Mouse (Mus musculus) MEL (cell line): ENCODE measurements around the gene Znhit6. TPM values are rescaled to one million over a fixed set of nuclear protein-coding genes. Genes with fewer than 3 reads are reported as not detected.

Experiments
- DNase-seq: peaks from one replicate; pipeline ENCODE4 v3.0.0; 2011; ENCODE audit warnings: low read depth, low spot score
- H3K27ac ChIP-seq: 2 replicates; pipeline ENCODE4 v1.5.1; 2012; ENCODE audit warnings: low read depth, mild to moderate bottlenecking, control low read depth, low read length, moderate library complexity; ENCODE audit not compliant: control insufficient read depth
- H3K27me3 ChIP-seq, 2 experiments: fragments of 150-350 bp in 1 of 2; sonication (generic) in 1 of 2; 2 replicates each; pipeline ENCODE4 v1.6.1; 2012; ENCODE audit warnings: low read length in 2 of 2, mild to moderate bottlenecking in 2 of 2, improper control_type of control experiment in 1 of 2, moderate library complexity in 1 of 2; ENCODE audit not compliant: insufficient read depth in 2 of 2, control insufficient read depth in 1 of 2
- H3K36me3 ChIP-seq, 2 experiments: 2 replicates each; pipeline ENCODE4 v1.6.1; 2012 to 2014; ENCODE audit warnings: low read length in 2 of 2, improper control_type of control experiment in 1 of 2, inconsistent platforms in 1 of 2, mild to moderate bottlenecking in 1 of 2; ENCODE audit not compliant: insufficient read depth in 2 of 2, control insufficient read depth in 1 of 2
- H3K4me1 ChIP-seq, 2 experiments: fragments of 150-350 bp in 1 of 2; sonication (generic) in 1 of 2; 2 replicates each; pipeline ENCODE4 v1.6.1; 2012; ENCODE audit warnings: low read length in 2 of 2, improper control_type of control experiment in 1 of 2, mild to moderate bottlenecking in 1 of 2; ENCODE audit not compliant: insufficient read depth in 2 of 2, control insufficient read depth in 1 of 2
- H3K4me3 ChIP-seq, 2 experiments: fragments of 150-350 bp in 1 of 2; sonication (generic) in 1 of 2; 2 replicates each; pipeline ENCODE4 v1.5.1; 2012; ENCODE audit warnings: low read depth in 2 of 2, low read length in 2 of 2, mild to moderate bottlenecking in 2 of 2, moderate library complexity in 2 of 2, control low read depth in 1 of 2, improper control_type of control experiment in 1 of 2; ENCODE audit not compliant: control insufficient read depth in 1 of 2, insufficient read depth in 1 of 2
- H3K79me2 ChIP-seq: 2 replicates; pipeline ENCODE4 v1.6.1; 2012; ENCODE audit warnings: mild to moderate bottlenecking, low read length, moderate library complexity; ENCODE audit not compliant: control insufficient read depth, poor library complexity, insufficient read depth
- H3K9ac ChIP-seq: 2 replicates; pipeline ENCODE4 v1.6.1; 2012; ENCODE audit warnings: low read depth, mild to moderate bottlenecking, control low read depth, low read length, moderate library complexity; ENCODE audit not compliant: control insufficient read depth, poor library complexity, severe bottlenecking
- H3K9me3 ChIP-seq: fragments of 150-350 bp; sonication (generic); replicated peaks from 2 replicates; pipeline ENCODE4 v1.6.1; 2012; ENCODE audit warnings: mild to moderate bottlenecking, low read length, improper control_type of control experiment, moderate library complexity; ENCODE audit not compliant: insufficient read depth
- CHD2 ChIP-seq: IDR thresholded peaks from 2 replicates; pipeline ENCODE4 v1.6.1; 2011; ENCODE audit warnings: low read length, improper control_type of control experiment
- ETS1 ChIP-seq: IDR thresholded peaks from 2 replicates; pipeline ENCODE4 v1.6.1; 2012; ENCODE audit warnings: low read depth, mild to moderate bottlenecking, inconsistent platforms, low read length, improper control_type of control experiment, moderate library complexity
- GABPA ChIP-seq: IDR thresholded peaks from 2 replicates; pipeline ENCODE4 v1.6.1; 2012; ENCODE audit warnings: low read depth, mild to moderate bottlenecking, inconsistent platforms, low read length, improper control_type of control experiment, moderate library complexity
- GATA1 ChIP-seq: IDR thresholded peaks from 2 replicates; pipeline ENCODE4 v1.6.1; 2011; ENCODE audit warnings: low read depth, low read length, improper control_type of control experiment
- MAX ChIP-seq: IDR thresholded peaks from 2 replicates; pipeline ENCODE4 v1.6.1; 2011; ENCODE audit warnings: low read length, improper control_type of control experiment
- MAZ ChIP-seq: IDR thresholded peaks from 2 replicates; pipeline ENCODE4 v1.6.1; 2012; ENCODE audit warnings: low read depth, mild to moderate bottlenecking, inconsistent platforms, low read length, improper control_type of control experiment
- MYC ChIP-seq: IDR thresholded peaks from 2 replicates; pipeline ENCODE4 v1.6.1; 2011; ENCODE audit warnings: low read depth, mild to moderate bottlenecking, low read length, improper control_type of control experiment, moderate library complexity
- NRF1 ChIP-seq: IDR thresholded peaks from 2 replicates; pipeline ENCODE4 v1.6.1; 2014; ENCODE audit warnings: low read depth, mild to moderate bottlenecking, inconsistent platforms, low read length, improper control_type of control experiment, moderate library complexity; ENCODE audit not compliant: poor library complexity, insufficient read depth, severe bottlenecking
- SMC3 ChIP-seq: IDR thresholded peaks from 2 replicates; pipeline ENCODE4 v1.6.1; 2011; ENCODE audit warnings: low read depth, low read length, improper control_type of control experiment
- USF1 ChIP-seq: IDR thresholded peaks from 2 replicates; pipeline ENCODE4 v1.6.1; 2014; ENCODE audit warnings: low read depth, mild to moderate bottlenecking, inconsistent platforms, low read length, improper control_type of control experiment, moderate library complexity
- USF2 ChIP-seq, 2 experiments: IDR thresholded peaks; 2 replicates each; pipeline ENCODE4 v1.6.1; 2011 to 2012; ENCODE audit warnings: improper control_type of control experiment in 2 of 2, low read length in 2 of 2, borderline replicate concordance in 1 of 2, inconsistent platforms in 1 of 2, low read depth in 1 of 2, mild to moderate bottlenecking in 1 of 2; ENCODE audit not compliant: insufficient read depth in 1 of 2
- ZC3H11A ChIP-seq: IDR thresholded peaks from 2 replicates; pipeline ENCODE4 v1.6.1; 2012; ENCODE audit warnings: low read depth, mild to moderate bottlenecking, inconsistent platforms, low read length, improper control_type of control experiment
- ZNF384 ChIP-seq: IDR thresholded peaks from 2 replicates; pipeline ENCODE4 v1.6.1; 2012; ENCODE audit warnings: low read depth, mild to moderate bottlenecking, inconsistent platforms, low read length, improper control_type of control experiment
- polyA plus RNA-seq, 2 experiments: library from polyadenylated mRNA; stranded (reverse) in 1 of 2; unstranded in 1 of 2; fragments of >175 nt in 1 of 2; fragments of >200 nt in 1 of 2; gene quantifications; 2 replicates each; pipeline versions ENCODE4 v1.2.1 to v1.2.4; 2012; ENCODE audit warnings: low replicate concordance in 2 of 2, low read depth in 1 of 2; ENCODE audit not compliant: insufficient read length in 2 of 2, insufficient read depth in 1 of 2, missing spikeins in 1 of 2
- total RNA-seq: library from RNA; depleted of rRNA; stranded (reverse); fragments of 300-350 nt; gene quantifications from 2 replicates; pipeline ENCODE4 v1.2.3, GENCODE M21; 2012; rRNA removed

The Znhit6 gene
- total and polyA plus RNA-seq, 3 experiments: 35.2 to 337 (median 61.4) TPM

- no peaks in the 10 kb centered on the region for H3K9me3 ChIP-seq
- H3K4me3 ChIP-seq: no peak overlapping the region
- no peak for TF ChIP-seq ZNF384
- TF ChIP-seq GATA1: no peak
- no peak for TF ChIP-seq CHD2
- TF ChIP-seq ZC3H11A: no peak
- no peak for TF ChIP-seq USF2 (IDR thresholded peaks at IDR 0.05; ENCODE audit: borderline replicate concordance in 1 of 2, insufficient read depth in 1 of 2, low read depth in 1 of 2, low read length in 2 of 2)
- TF ChIP-seq MYC: no peak
- no peak for TF ChIP-seq USF1
- TF ChIP-seq NRF1: no peak
- H3K79me2 ChIP-seq: no peaks in the 10 kb centered on the region
- no peak overlapping the region for H3K9ac ChIP-seq
- no peaks in the 10 kb centered on the region; a peak in 1 of 4 replicates for H3K27me3 ChIP-seq
- H3K27ac ChIP-seq: no peak overlapping the region
- DNase-seq: no peak
- no peaks in the 10 kb centered on the region for H3K4me1 ChIP-seq
- H3K36me3 ChIP-seq: no peaks in the 10 kb centered on the region
Observed at GRCm38 (mm10) chr3:145653191-145653940, 77.4 kb downstream of the Znhit6 start.

- Histone ChIP-seq H3K9me3 (no peaks in the 10 kb centered on the region), H3K9ac (no peak overlapping the region), H3K4me1 (no peaks in the 10 kb centered on the region), H3K4me3 (no peak overlapping the region), H3K79me2 (no peaks in the 10 kb centered on the region), H3K27ac (no peak overlapping the region), H3K36me3 (no peaks in the 10 kb centered on the region), H3K27me3 (no peaks in the 10 kb centered on the region; a peak in 1 of 4 replicates)
- TF ChIP-seq SMC3 (no peak), USF1 (no peak), MAZ (no peak), GABPA (no peak), MAX (no peak), USF2 (IDR thresholded peaks at IDR 0.05; ENCODE audit: borderline replicate concordance in 1 of 2, insufficient read depth in 1 of 2, low read depth in 1 of 2, low read length in 2 of 2) (no peak), ETS1 (no peak)
- DNase-seq: no peak
Observed at GRCm38 (mm10) chr3:145654028-145654427, 78.0 kb downstream of the Znhit6 start.

Other genes with a start within 250 kb of the Znhit6 start
- gene Ccn1, start 73.8 kb downstream of the Znhit6 start, total RNA-seq: not detected in 2 replicates
- not detected for gene Ccn1, start 73.8 kb downstream of the Znhit6 start, polyA plus RNA-seq
- gene Ddah1, start 182.5 kb downstream of the Znhit6 start, total RNA-seq: not detected in 2 replicates
- gene Ddah1, start 182.5 kb downstream of the Znhit6 start, polyA plus RNA-seq: not detected